Mouse (Mus musculus): Measurements from ENCODE around the gene Plcd3.

GRCm38 (mm10) chr11:103042828-103043227, 58.6 kb downstream of the Plcd3 start:
- TF ChIP-seq USF1 (IDR thresholded peaks at IDR 0.05; ENCODE audit: low read depth) (no peak), MYOG (IDR thresholded peaks at IDR 0.05; ENCODE audit: control insufficient read depth, extremely low read depth, insufficient read length) (no peak), CTCF (IDR thresholded peaks at IDR 0.05; ENCODE audit: control insufficient read depth, insufficient read depth, insufficient read length) (no peak), MYOD1 (IDR thresholded peaks at IDR 0.05; ENCODE audit: control insufficient read depth, insufficient read length, low read depth) (no peak), MAX (IDR thresholded peaks at IDR 0.05) (no peak), FOSL1 (IDR thresholded peaks at IDR 0.05; ENCODE audit: insufficient read depth, low read length, poor library complexity, severe bottlenecking) (no peak)
